ENCODE assay signal across 21 mouse cellular contexts in the genomic region with DNA sequence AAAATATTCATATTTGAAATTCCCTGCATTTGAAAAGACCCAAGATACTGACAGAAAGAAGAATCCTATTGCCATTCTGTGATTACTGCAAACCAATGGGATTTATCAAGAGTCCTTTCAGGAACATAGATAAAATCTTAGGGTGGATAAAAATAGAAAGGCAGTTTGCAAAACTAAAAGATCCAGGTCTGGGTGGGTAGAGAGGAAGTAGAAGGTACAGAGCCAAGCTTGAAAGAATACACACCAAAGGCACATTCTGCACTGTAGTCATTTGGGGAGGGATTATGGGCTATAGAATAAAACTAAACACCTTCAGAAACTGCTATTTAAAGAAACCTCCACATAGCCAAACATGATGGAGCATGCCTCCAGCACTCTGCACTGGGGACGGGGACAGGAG.
DNase-seq lines count a peak whose midpoint lies in the region; TF ChIP-seq lines count a peak whose summit lies in the region.
"Had no signal": no experiment of that assay in that cellular context is flagged by ENCODE, and none has a peak within 500 bp of the region (broad histone marks: within the 10 kb centered on the region; RNA-seq: fewer than 3 reads in every experiment).

No protein-coding gene starts in this region.

- DNase-seq in thymus, adult 2 months, result peak; percentile 21
- no peak for DNase-seq in thymus, postnatal 14 days
- DNase-seq in induced T-regulatory cell, adult 2 months (ENCODE audit: low read depth), result peak; percentile 29
- peak; percentile 51 for DNase-seq in naive thymus-derived CD4-positive, alpha-beta T cell, adult 2 months (ENCODE audit: low read depth)
- peak; percentile 19 to 28 for DNase-seq in thymus, postnatal 36 days
- no peak for DNase-seq in kidney, adult 2 months
- no peak for DNase-seq in layer of hippocampus, postnatal 25 days (ENCODE audit: extremely low spot score in 1 of 2, low spot score in 1 of 2)
- no peak for DNase-seq in gastrocnemius, postnatal 36 days
- DNase-seq: adrenal gland, adult 2 months; adrenal gland, postnatal 14 days; adrenal gland, postnatal 36 days; cerebellum, adult 11-12 months; cerebellum, adult 2 months; cerebellum, adult 9-10 months; cerebellum, postnatal 10 days; cerebellum, postnatal 25 days; forebrain, postnatal 0 days had no signal

- 13% methylated on average over 1 of the region's 1 CpGs for WGBS in thymus, adult 2 months
- WGBS in kidney, adult 2 months, result 90% methylated on average over 1 of the region's 1 CpGs

- H3K36me3 ChIP-seq in thymus, adult 2 months (ENCODE audit: control insufficient read depth, insufficient read depth, low read length), result no peaks in the 10 kb centered on the region
- H3K36me3 ChIP-seq in kidney, adult 2 months (ENCODE audit: control insufficient read depth, insufficient read depth, low read length), result no peaks in the 10 kb centered on the region
- H3K36me3 ChIP-seq: embryonic facial prominence, embryonic 10.5 days; embryonic facial prominence, embryonic 12.5 days; forebrain, embryonic 15.5 days had no signal

- TF ChIP-seq POLR2A in thymus, adult 2 months (IDR thresholded peaks at IDR 0.05; ENCODE audit: control insufficient read depth, extremely low read depth, insufficient read depth, low read length, poor library complexity), result no peak
- TF ChIP-seq POLR2A in kidney, adult 2 months (IDR thresholded peaks at IDR 0.05; ENCODE audit: low read depth, low read length), result no peak

- peak overlapping the region; percentile 43 for H3K27ac ChIP-seq in thymus, adult 2 months (ENCODE audit: control insufficient read depth, insufficient read depth, low read length)
- H3K27ac ChIP-seq in kidney, adult 2 months (ENCODE audit: insufficient read depth, low read depth, low read length), result no peak overlapping the region
- H3K27ac ChIP-seq: embryonic facial prominence, embryonic 10.5 days; embryonic facial prominence, embryonic 12.5 days; forebrain, embryonic 13.5 days; forebrain, embryonic 15.5 days had no signal

- no peak overlapping the region for H3K4me3 ChIP-seq in thymus, adult 2 months (ENCODE audit: control insufficient read depth, insufficient read depth, low read length)
- H3K4me3 ChIP-seq in kidney, adult 2 months (ENCODE audit: insufficient read depth, low read depth, low read length), result no peak overlapping the region
- H3K4me3 ChIP-seq: embryonic facial prominence, embryonic 10.5 days; embryonic facial prominence, embryonic 12.5 days; forebrain, embryonic 13.5 days; forebrain, embryonic 15.5 days had no signal

- intact Hi-C loops in gastrocnemius, postnatal 36 days (cut with DNase I), result no loop called here

- TF ChIP-seq CTCF in thymus, adult 2 months (IDR thresholded peaks at IDR 0.05; ENCODE audit: borderline replicate concordance, control insufficient read depth, extremely low read depth, insufficient read depth, low read length, poor library complexity), result no peak
- no peak for TF ChIP-seq CTCF in kidney, adult 2 months (conservative IDR thresholded peaks at IDR 0.05; ENCODE audit: insufficient read depth, insufficient read length, low read depth, low read length)

- no peaks in the 10 kb centered on the region for H3K27me3 ChIP-seq in thymus, adult 2 months (ENCODE audit: control insufficient read depth, insufficient read depth, low read length)
- H3K27me3 ChIP-seq in kidney, adult 2 months (replicated peaks; ENCODE audit: control insufficient read depth, insufficient read depth, low read length), result no peaks in the 10 kb centered on the region
- H3K27me3 ChIP-seq: embryonic facial prominence, embryonic 12.5 days; forebrain, embryonic 13.5 days; forebrain, embryonic 15.5 days had no signal

- peaks cover 28% of the 10 kb centered on the region for H3K4me1 ChIP-seq in thymus, adult 2 months (replicated peaks; ENCODE audit: control insufficient read depth, insufficient read depth, low read length)
- H3K4me1 ChIP-seq in kidney, adult 2 months (ENCODE audit: control insufficient read depth, insufficient read depth, low read length), result no peaks in the 10 kb centered on the region
- H3K4me1 ChIP-seq: embryonic facial prominence, embryonic 12.5 days; forebrain, embryonic 13.5 days; forebrain, embryonic 15.5 days had no signal

Comparison
In these comparisons a context has a peak if more than half of its experiments do, and no peak if none do; other contexts are left out.
1. DNase-seq: peak in thymus, adult 2 months (single experiment), induced T-regulatory cell, adult 2 months (single experiment), naive thymus-derived CD4-positive, alpha-beta T cell, adult 2 months (single experiment) and thymus, postnatal 36 days (2 of 2); none in thymus, postnatal 14 days (single experiment), kidney, adult 2 months (single experiment), layer of hippocampus, postnatal 25 days (0 of 2) and gastrocnemius, postnatal 36 days (0 of 2).